Mouse (Mus musculus) kidney, embryonic 16.5 days (tissue): ENCODE data around the gene Cd7. TPM values are rescaled to one million over a fixed set of nuclear protein-coding genes. Genes with fewer than 3 reads are reported as not detected.
"Not testable (repeated sequence)": the region's sequence is repeated elsewhere in the genome, so short reads cannot be mapped to it uniquely, and the experiment has no call there.

Experiments used
- ATAC-seq: fragments of 200-750 bp; cut with Nextera tagmentation; 2 replicates; pipeline ENCODE4 v1.8.0; 2017; ENCODE audit warnings: moderate TSS enrichment; ENCODE audit not compliant: low FRiP score, low TSS enrichment
- H3K27ac ChIP-seq: fragments of 300-500 bp; sonication (generic); 2 replicates; pipeline ENCODE4 v1.5.1; 2014; ENCODE audit warnings: low read length
- H3K27me3 ChIP-seq: fragments of 300-500 bp; sonication (generic); 2 replicates; pipeline ENCODE4 v1.6.1; 2014; ENCODE audit warnings: low read length, control low read depth, mixed read lengths; ENCODE audit not compliant: insufficient read depth
- H3K36me3 ChIP-seq: fragments of 300-500 bp; sonication (generic); 2 replicates; pipeline ENCODE4 v1.6.1; 2014; ENCODE audit warnings: low read length, control low read depth, mixed read lengths; ENCODE audit not compliant: insufficient read depth
- H3K4me1 ChIP-seq: fragments of 300-500 bp; sonication (generic); 2 replicates; pipeline ENCODE4 v1.6.1; 2014; ENCODE audit warnings: low read length, control low read depth, mixed read lengths; ENCODE audit not compliant: insufficient read depth
- H3K4me2 ChIP-seq: fragments of 300-500 bp; sonication (generic); replicated peaks from 2 replicates; pipeline ENCODE4 v1.6.1; 2014; ENCODE audit warnings: low read depth, low read length
- H3K4me3 ChIP-seq: fragments of 300-500 bp; sonication (generic); 2 replicates; pipeline ENCODE4 v1.5.1; 2014; ENCODE audit warnings: mild to moderate bottlenecking, low read length
- H3K9ac ChIP-seq: fragments of 300-500 bp; sonication (generic); replicated peaks from 2 replicates; pipeline ENCODE4 v1.6.1; 2014; ENCODE audit warnings: low read length
- H3K9me3 ChIP-seq: fragments of 300-500 bp; sonication (generic); 2 replicates; pipeline ENCODE4 v1.6.1; 2016; ENCODE audit warnings: low read length, control low read depth
- WGBS: fragments of 180-500 bp; shearing (Covaris S2); extraction: QIAGEN DNeasy Blood & Tissue Kit; methylation state at CpG from one replicate; pipeline ENCODE4 v1.1.7; 2014; 5-methylcytosine and 5-hydroxymethylcytosine counted together
- polyA plus RNA-seq: library from polyadenylated mRNA; unstranded; fragments of >200 nt; fragmentation: Nextera tagmentation; extraction: Ambion mirVana; gene quantifications from 2 replicates; pipeline ENCODE4 v1.2.1, GENCODE M21; 2015

Gene Cd7
- polyA plus RNA-seq, 1 experiment from 2014 or later, result 0.97 TPM

DNA sequence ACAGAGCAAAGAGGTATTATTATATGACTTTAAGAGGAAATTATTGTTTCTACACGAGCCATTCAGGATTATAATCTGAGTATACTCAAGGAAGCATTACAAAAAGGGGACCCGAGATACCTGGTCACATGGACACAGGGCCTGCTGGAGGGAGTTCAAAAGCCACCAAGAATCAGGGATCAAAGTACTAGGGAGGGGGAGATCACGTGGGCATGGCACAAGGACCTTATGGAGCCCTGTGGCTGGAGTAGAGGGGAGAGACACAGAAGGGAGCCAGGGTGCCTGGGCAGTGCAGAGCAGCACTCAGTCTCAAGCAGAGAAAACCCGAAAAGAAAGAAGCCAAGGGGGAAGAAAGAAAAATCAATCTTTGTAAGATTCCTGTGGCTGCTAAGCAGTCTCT is 13.2 kb upstream of the Cd7 start:
- H3K36me3 ChIP-seq, result no peaks in the 10 kb centered on the region
- H3K9ac ChIP-seq, result no peak overlapping the region
- H3K4me1 ChIP-seq, result peaks cover 13% of the 10 kb centered on the region
- 60% methylated on average over 4 of the region's 4 CpGs for WGBS
- no peak overlapping the region for H3K4me3 ChIP-seq
- H3K27me3 ChIP-seq, result no peaks in the 10 kb centered on the region
- ATAC-seq, result no peak
- H3K4me2 ChIP-seq, result no peak overlapping the region
- H3K9me3 ChIP-seq, result no peaks in the 10 kb centered on the region
- H3K27ac ChIP-seq, result no peak overlapping the region

DNA sequence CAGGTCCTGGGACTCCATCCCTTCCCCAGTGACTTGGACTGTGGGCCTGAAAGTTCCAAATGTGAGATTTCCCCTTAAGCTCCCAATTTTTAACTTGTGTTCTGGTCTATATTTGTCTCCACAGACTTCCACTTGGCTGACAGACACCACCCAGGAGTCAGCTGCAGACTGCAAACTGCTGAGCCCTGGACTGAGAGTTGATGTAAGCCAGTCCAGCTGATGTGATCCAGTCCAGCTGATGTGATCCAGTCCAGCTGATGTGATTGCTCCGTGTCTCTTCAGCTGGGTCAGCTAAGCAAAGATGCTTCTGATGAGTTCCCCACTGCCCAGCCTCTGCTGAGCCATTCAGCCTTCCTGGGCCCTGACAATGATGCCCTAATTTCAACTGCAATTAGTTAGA is 12.6 kb upstream of the Cd7 start:
- no peak overlapping the region for H3K4me3 ChIP-seq

DNA sequence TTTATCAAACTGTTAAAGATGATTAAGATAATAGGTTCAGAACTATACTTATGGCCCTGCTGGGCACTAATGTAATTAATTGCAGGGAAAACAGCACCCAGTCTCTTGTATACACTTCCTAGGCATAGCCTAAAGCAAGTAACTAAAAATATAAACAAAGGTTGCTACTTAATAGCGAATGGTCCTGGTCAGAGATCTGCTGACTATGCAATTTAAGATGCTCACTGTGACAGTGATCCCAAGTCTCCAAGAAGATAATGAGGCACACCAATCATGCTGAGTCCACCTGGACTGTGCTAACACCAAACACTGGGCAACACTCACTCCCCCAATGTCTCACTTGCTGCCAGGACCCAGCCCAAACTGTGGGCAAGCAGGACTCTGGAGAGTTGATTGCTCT is 10.6 kb upstream of the Cd7 start:
- ATAC-seq, result no peak
- no peak overlapping the region for H3K27ac ChIP-seq
- H3K9ac ChIP-seq, result no peak overlapping the region
- no peak overlapping the region for H3K4me2 ChIP-seq
- no peaks in the 10 kb centered on the region for H3K36me3 ChIP-seq
- H3K27me3 ChIP-seq, result no peaks in the 10 kb centered on the region
- WGBS, result 50% methylated on average over 1 of the region's 1 CpGs
- H3K9me3 ChIP-seq, result no peaks in the 10 kb centered on the region
- H3K4me1 ChIP-seq, result no peaks in the 10 kb centered on the region
- H3K4me3 ChIP-seq, result no peak overlapping the region

More for the DNA sequence above, 12.6 kb upstream of the Cd7 start:
- Histone ChIP-seq H3K27ac (no peak overlapping the region), H3K9me3 (no peaks in the 10 kb centered on the region), H3K27me3 (no peaks in the 10 kb centered on the region), H3K4me1 (peaks cover 9% of the 10 kb centered on the region), H3K9ac (no peak overlapping the region), H3K4me2 (no peak overlapping the region), H3K36me3 (no peaks in the 10 kb centered on the region)
- 79% methylated on average over 1 of the region's 1 CpGs for WGBS
- ATAC-seq, result no peak

DNA sequence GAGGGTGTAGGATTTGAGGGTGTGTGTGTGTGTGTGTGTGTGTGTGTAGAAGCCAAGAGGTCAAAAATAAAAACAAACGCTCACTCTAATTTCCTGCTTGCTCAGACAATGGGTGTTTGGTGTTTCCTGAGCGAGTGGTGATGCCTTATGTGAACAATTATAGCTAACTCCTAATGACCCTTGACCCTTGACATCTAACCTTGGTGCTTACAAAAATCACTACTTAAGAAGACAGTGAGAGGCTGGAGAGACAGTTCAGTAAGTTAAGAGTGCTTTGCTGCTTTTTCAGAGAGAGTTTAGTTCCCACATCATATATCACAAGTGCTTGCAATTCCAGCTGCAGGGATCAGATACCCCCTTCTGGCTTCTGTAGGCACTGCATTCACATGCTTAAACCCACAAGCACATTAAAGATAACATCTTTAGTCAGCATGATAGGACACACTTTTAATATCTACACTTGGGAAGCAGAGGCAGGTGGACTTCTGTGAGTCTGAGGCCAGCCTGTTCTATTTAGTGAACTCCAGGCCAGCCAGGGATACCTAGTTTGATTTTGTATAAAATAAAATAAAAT is 8.7 kb upstream of the Cd7 start:
- no peak overlapping the region for H3K4me2 ChIP-seq
- H3K27ac ChIP-seq, result no peak overlapping the region
- no peak for ATAC-seq
- WGBS, result 37% methylated on average over 2 of the region's 2 CpGs
- no peak overlapping the region for H3K4me3 ChIP-seq
- no peaks in the 10 kb centered on the region for H3K9me3 ChIP-seq
- H3K4me1 ChIP-seq, result no peaks in the 10 kb centered on the region
- no peaks in the 10 kb centered on the region for H3K27me3 ChIP-seq
- H3K36me3 ChIP-seq, result no peaks in the 10 kb centered on the region
- H3K9ac ChIP-seq, result no peak overlapping the region

DNA sequence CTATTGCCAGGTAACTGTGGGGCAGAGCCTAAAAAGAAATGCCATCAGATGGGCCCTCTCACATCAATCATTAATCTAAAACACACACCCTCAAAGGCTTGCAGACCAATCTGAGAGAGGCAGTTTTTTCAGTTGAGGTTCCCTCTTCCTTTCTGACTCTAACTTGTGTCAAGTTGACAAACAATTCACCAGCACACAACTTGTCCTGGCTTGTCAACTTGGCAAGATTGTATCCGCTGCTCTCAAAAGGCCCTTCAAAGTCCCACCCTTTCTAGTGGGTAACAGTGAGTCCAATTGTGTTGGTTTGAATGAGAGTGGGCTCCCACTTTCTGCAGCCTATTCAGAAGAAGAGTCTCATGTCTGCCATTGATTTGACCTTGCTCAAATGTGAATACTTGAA is 6.1 kb upstream of the Cd7 start:
- H3K4me1 ChIP-seq, result no peaks in the 10 kb centered on the region
- ATAC-seq, result no peak

DNA sequence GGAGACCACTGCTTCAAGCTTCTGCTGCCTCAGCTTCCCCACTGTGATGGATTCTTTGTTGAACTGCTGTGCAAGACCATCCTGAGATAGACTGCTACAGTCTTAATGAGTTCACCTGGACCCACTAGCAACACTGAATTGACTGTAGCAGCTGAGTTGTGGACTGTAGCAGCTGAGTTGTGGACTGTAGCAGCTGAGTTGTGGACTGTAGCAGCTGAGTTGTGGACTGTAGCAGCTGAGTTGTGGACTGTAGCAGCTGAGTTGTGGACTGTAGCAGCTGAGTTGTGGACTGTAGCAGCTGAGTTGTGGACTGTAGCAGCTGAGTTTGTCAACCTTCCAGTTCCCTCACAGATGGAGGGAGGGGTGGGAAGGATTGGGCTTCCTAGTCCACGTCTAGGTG is 3.8 kb upstream of the Cd7 start:
- H3K27me3 ChIP-seq, H3K9me3 ChIP-seq, ATAC-seq, H3K4me1 ChIP-seq, H3K4me2 ChIP-seq, H3K4me3 ChIP-seq, H3K9ac ChIP-seq, H3K36me3 ChIP-seq, H3K27ac ChIP-seq: not testable (repeated sequence)
- 58% methylated on average over 1 of the region's 1 CpGs for WGBS

More for the DNA sequence above, 6.1 kb upstream of the Cd7 start:
- H3K27me3 ChIP-seq, result no peaks in the 10 kb centered on the region
- H3K4me3 ChIP-seq, result no peak overlapping the region
- no peak overlapping the region for H3K4me2 ChIP-seq
- no peaks in the 10 kb centered on the region for H3K36me3 ChIP-seq
- H3K9ac ChIP-seq, result no peak overlapping the region
- WGBS, result 81% methylated on average over 1 of the region's 1 CpGs
- H3K27ac ChIP-seq, result no peak overlapping the region
- no peaks in the 10 kb centered on the region for H3K9me3 ChIP-seq

DNA sequence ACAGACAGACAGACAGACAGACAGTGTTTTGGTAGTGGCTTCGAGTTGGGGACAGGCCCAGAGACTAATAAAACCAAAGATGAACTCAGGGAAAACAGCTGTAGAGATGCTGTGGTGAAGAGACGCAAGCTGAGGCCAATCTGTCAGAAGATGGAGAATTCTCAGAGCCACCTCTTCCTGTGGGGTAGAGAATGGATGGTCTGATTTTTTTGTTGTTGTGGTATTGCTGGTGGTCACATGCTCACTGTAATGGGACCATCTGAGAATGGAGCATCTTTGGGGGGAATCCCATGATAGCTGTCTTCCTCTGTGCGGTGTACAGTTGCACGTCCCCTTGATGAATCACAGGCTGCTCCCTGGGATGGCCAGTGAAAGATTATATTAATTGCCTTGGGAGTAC is 3.3 kb upstream of the Cd7 start:
- WGBS, result 73% methylated on average over 4 of the region's 4 CpGs

DNA sequence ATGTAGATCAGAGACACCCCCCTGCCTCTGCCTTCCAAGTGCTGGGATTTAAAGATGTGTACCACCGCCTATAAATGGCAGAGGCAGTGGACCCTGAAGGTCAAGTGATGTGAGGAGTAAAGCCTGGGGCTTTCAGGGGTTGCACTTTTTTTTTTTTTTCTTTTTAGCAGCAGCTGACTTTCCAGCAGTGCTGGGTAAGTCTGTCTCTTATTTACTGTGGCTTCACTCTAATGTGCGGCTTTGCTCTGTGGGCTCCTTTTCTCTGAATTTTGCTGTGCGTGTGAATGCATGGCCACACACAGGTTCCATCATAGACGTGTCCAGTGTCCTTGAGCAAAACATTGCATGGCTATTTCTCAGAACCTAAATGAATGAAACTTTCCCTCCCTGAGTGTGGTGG is 2.4 kb upstream of the Cd7 start:
- H3K9ac ChIP-seq, result no peak overlapping the region
- 61% methylated on average over 4 of the region's 4 CpGs for WGBS
- H3K36me3 ChIP-seq, result no peaks in the 10 kb centered on the region
- no peak overlapping the region for H3K4me3 ChIP-seq
- no peaks in the 10 kb centered on the region for H3K9me3 ChIP-seq
- ATAC-seq, result no peak
- H3K27ac ChIP-seq, result no peak overlapping the region
- no peaks in the 10 kb centered on the region for H3K27me3 ChIP-seq
- no peaks in the 10 kb centered on the region for H3K4me1 ChIP-seq
- no peak overlapping the region for H3K4me2 ChIP-seq

More for the DNA sequence above, 3.3 kb upstream of the Cd7 start:
- no peak overlapping the region for H3K27ac ChIP-seq
- H3K36me3 ChIP-seq, result no peaks in the 10 kb centered on the region
- H3K4me2 ChIP-seq, result no peak overlapping the region
- H3K9ac ChIP-seq, result no peak overlapping the region
- no peak overlapping the region for H3K4me3 ChIP-seq
- H3K9me3 ChIP-seq, result no peaks in the 10 kb centered on the region
- no peaks in the 10 kb centered on the region for H3K4me1 ChIP-seq
- H3K27me3 ChIP-seq, result no peaks in the 10 kb centered on the region
- ATAC-seq, result no peak

DNA sequence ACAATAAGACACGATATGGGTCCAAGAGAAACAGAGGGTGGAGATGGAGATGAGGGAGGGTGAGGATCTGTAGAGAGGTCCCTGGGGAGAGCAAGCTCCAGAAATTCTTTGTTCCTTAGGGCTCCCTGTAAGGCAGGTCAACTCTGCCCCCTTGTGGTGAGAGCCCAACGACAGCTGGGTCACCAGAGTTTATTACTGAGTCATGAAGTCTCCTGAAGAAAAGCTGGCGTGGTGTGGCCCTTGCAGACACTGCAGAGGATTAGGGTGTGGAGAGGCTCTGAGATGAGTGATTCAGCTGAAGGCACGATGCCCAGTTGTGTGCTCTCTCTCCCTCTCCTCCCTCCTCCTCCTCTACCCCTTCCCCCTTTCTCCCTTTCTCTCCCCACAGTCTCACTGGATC is 2.0 kb upstream of the Cd7 start:
- ATAC-seq, result peak; percentile 71; the same call in 1 of the 2 replicates
- 8% methylated on average over 4 of the region's 4 CpGs for WGBS
- no peak overlapping the region for H3K4me3 ChIP-seq
- no peaks in the 10 kb centered on the region for H3K9me3 ChIP-seq
- no peak overlapping the region for H3K4me2 ChIP-seq
- no peaks in the 10 kb centered on the region for H3K27me3 ChIP-seq
- no peaks in the 10 kb centered on the region for H3K4me1 ChIP-seq
- no peak overlapping the region for H3K9ac ChIP-seq
- H3K36me3 ChIP-seq, result no peaks in the 10 kb centered on the region
- H3K27ac ChIP-seq, result no peak overlapping the region

DNA sequence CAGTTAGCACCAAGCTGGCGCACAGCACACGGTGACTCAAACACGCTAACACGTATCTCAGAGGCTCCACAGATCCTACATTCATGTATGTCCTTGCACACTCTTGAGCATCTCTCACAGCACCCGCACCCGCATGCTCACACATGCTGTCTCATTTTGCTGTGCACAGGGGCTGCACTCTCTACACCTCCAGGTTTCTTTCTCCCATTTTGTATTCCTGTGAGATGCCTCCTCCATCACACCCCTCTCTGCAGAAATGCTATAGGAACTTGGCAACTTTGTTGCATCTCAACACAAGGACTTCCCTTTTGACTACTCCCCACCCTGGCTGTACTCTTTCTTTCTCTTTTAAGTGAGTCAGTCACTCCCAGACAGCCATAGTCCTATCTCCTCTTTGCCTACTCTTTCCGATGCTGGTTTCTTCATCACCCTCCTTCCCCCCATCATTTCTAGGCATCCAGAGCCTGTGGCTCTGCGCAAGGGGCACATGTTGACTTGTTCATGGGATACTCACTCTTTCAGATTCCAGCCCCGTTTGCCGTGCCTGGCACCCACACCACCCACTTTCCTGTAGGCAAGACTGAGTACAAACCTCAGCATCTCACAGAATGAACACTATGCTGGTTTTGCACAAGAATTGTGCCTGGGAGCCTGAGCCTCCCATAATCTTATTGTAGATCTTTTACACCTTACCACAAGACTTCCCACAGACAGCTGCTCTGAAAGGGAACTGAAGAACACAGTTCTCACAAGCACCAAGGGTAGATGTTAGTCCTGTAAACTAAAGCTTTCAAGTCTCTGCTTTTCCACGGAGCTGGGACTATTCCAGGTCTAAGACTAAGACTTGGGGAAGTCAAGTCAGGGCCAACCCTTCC is 615 bp downstream of the Cd7 start:
- Histone ChIP-seq H3K4me2 (no peak overlapping the region), H3K4me3 (no peak overlapping the region), H3K27ac (no peak overlapping the region), H3K36me3 (no peaks in the 10 kb centered on the region), H3K9me3 (no peaks in the 10 kb centered on the region), H3K4me1 (no peaks in the 10 kb centered on the region), H3K27me3 (no peaks in the 10 kb centered on the region), H3K9ac (no peak overlapping the region)
- 86% methylated on average over 11 of the region's 11 CpGs for WGBS
- no peak for ATAC-seq
